ENCODE assay signal across 7 mouse cellular contexts in the genomic region with DNA sequence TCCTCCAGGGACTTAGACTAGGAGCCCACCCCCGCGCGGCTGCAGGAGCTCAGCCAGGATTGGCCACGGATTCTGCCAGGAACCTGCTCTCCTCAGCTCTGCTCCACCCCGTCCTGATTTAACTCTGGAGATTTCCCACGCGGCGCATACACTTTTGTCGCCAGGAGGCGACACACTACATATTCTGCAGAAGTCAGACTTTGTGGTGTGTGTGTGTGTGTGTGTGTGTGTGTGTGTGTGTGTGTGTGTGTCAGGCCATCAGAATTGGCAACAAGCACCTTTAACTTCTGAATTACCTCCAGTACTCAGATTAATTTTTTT. TPM values are rescaled to one million over a fixed set of nuclear protein-coding genes. Genes with fewer than 3 reads are reported as not detected.
A peak's percentile ranks its signal among the peaks of the same experiment; 100 is the strongest.
DNase-seq lines count a peak whose midpoint lies in the region; ATAC-seq lines count a peak whose summit lies in the region.

No protein-coding gene starts in this region.

- peak overlapping the region; percentile 40; the same call in 1 of the 2 replicates for H3K4me2 ChIP-seq in intestine, embryonic 16.5 days (ENCODE audit: low read depth, low read length)
- peak overlapping the region; percentile 5; the same call in 1 of the 2 replicates for H3K4me2 ChIP-seq in midbrain, embryonic 11.5 days

- under 1% methylated on average over 10 of the region's 10 CpGs for WGBS in intestine, embryonic 16.5 days
- 3% methylated on average over 10 of the region's 10 CpGs for WGBS in midbrain, embryonic 11.5 days

- peak overlapping the region; percentile 18; the same call in 1 of the 2 replicates for H3K4me3 ChIP-seq in intestine, embryonic 16.5 days (ENCODE audit: low read length)
- no peak overlapping the region for H3K4me3 ChIP-seq in midbrain, embryonic 11.5 days (ENCODE audit: low read depth, low read length)

- H3K9me3 ChIP-seq in intestine, embryonic 16.5 days (ENCODE audit: control insufficient read depth, low read length) = no peaks in the 10 kb centered on the region
- H3K9me3 ChIP-seq in midbrain, embryonic 11.5 days (ENCODE audit: control insufficient read depth, low read length) = no peaks in the 10 kb centered on the region

- H3K27ac ChIP-seq in intestine, embryonic 16.5 days (ENCODE audit: low read length) = 0 out of 2 replicates have a peak overlapping the region, but pooled peaks have one; percentile 14
- H3K27ac ChIP-seq in midbrain, embryonic 11.5 days (ENCODE audit: low read depth, low read length) = no peak overlapping the region

- peak; percentile 67 for ATAC-seq in intestine, embryonic 16.5 days
- ATAC-seq in midbrain, embryonic 11.5 days (ENCODE audit: low FRiP score) = peak; percentile 72

- peaks cover 7% of the 10 kb centered on the region for H3K4me1 ChIP-seq in intestine, embryonic 16.5 days (ENCODE audit: control insufficient read depth, insufficient read depth, low read length)
- H3K4me1 ChIP-seq in midbrain, embryonic 11.5 days (ENCODE audit: control insufficient read depth, insufficient read depth, low read length) = peaks cover 9% of the 10 kb centered on the region; the same call in 1 of the 2 replicates

- intact Hi-C loops in gastrocnemius, postnatal 36 days (cut with DNase I) = loop anchor here (5.0 kb wide), 1 partner anchor 69 kb away; the partner anchor contains the start of gene Gm5134
- intact Hi-C loops in left cerebral cortex, postnatal 36 days (cut with DNase I) = loop anchor here (1.0 kb wide), 1 partner anchor 68 kb away; no protein-coding TSS in a partner anchor

- H3K9ac ChIP-seq in intestine, embryonic 16.5 days (ENCODE audit: low read depth, low read length) = 0 out of 2 replicates have a peak overlapping the region, but pooled peaks have one; percentile 37
- H3K9ac ChIP-seq in midbrain, embryonic 11.5 days (ENCODE audit: low read length) = no peak overlapping the region

- H3K27me3 ChIP-seq in intestine, embryonic 16.5 days (replicated peaks; ENCODE audit: control insufficient read depth, insufficient read depth, low read length) = no peaks in the 10 kb centered on the region
- no peaks in the 10 kb centered on the region for H3K27me3 ChIP-seq in midbrain, embryonic 11.5 days (ENCODE audit: control insufficient read depth, insufficient read depth, low read length)

- DNase-seq in adrenal gland, adult 18-20 months (ENCODE audit: low spot score in 2 of 2) = peak; percentile 43 to 66
- DNase-seq in embryo, embryonic 11.5 days (ENCODE audit: low read depth, low spot score) = peak; percentile 58
- peak; percentile 57 to 66 for DNase-seq in gastrocnemius, postnatal 36 days
- DNase-seq in left cerebral cortex, postnatal 36 days (ENCODE audit: low spot score in 2 of 2) = peak; percentile 79
- DNase-seq in midbrain, embryonic 11.5 days (ENCODE audit: low spot score, missing footprints) = peak; percentile 91
- peak; percentile 69 for DNase-seq in skeletal muscle tissue, adult 2 months (ENCODE audit: low read depth, low spot score)

- H3K36me3 ChIP-seq in intestine, embryonic 16.5 days (ENCODE audit: control insufficient read depth, insufficient read depth, low read length) = no peaks in the 10 kb centered on the region
- no peaks in the 10 kb centered on the region for H3K36me3 ChIP-seq in midbrain, embryonic 11.5 days (ENCODE audit: control insufficient read depth, insufficient read depth, low read length)

RNA-seq across cellular contexts. Expression of gene Derl3, which starts 10.0 kb away (rescaled TPM):
- total RNA-seq in adrenal gland, adult 18-20 months (2021) = 1 to 10 TPM; 1.4 to 2.3 TPM
- total RNA-seq in gastrocnemius, postnatal 36 days (2021) = not detected
- 6.8 and 9.7 TPM in 2 replicates for polyA plus RNA-seq in intestine, embryonic 16.5 days (2015; fragmentation: Nextera tagmentation; extraction: Ambion mirVana)
- total RNA-seq in left cerebral cortex, postnatal 36 days (2021) = 1 to 10 TPM; 3.3 to 3.8 TPM
- polyA plus RNA-seq in midbrain, embryonic 11.5 days (2014; fragmentation: Nextera tagmentation; extraction: Ambion mirVana) = 0.62 and 1.6 TPM in 2 replicates

RNA-seq across cellular contexts. Expression of gene Mif, which starts 23.2 kb away (rescaled TPM):
- total RNA-seq in adrenal gland, adult 18-20 months (2021) = 100 to 1,000 TPM; 221 to 268 TPM
- 100 to 1,000 TPM; 135 to 144 TPM for total RNA-seq in gastrocnemius, postnatal 36 days (2021)
- polyA plus RNA-seq in intestine, embryonic 16.5 days (2015; fragmentation: Nextera tagmentation; extraction: Ambion mirVana) = 1,982 and 2,201 TPM in 2 replicates
- 100 to 1,000 TPM; 506 to 546 TPM for total RNA-seq in left cerebral cortex, postnatal 36 days (2021)
- 1,631 and 1,834 TPM in 2 replicates for polyA plus RNA-seq in midbrain, embryonic 11.5 days (2014; fragmentation: Nextera tagmentation; extraction: Ambion mirVana)

RNA-seq across cellular contexts. Expression of gene Smarcb1, which starts 38.2 kb away (rescaled TPM):
- 10 to 100 TPM; 64.4 to 70.6 TPM for total RNA-seq in adrenal gland, adult 18-20 months (2021)
- 10 to 100 TPM; 10.8 to 12.2 TPM for total RNA-seq in gastrocnemius, postnatal 36 days (2021)
- polyA plus RNA-seq in intestine, embryonic 16.5 days (2015; fragmentation: Nextera tagmentation; extraction: Ambion mirVana) = 149 and 171 TPM in 2 replicates
- 10 to 100 TPM; 80.0 to 82.4 TPM for total RNA-seq in left cerebral cortex, postnatal 36 days (2021)
- polyA plus RNA-seq in midbrain, embryonic 11.5 days (2014; fragmentation: Nextera tagmentation; extraction: Ambion mirVana) = 268 and 274 TPM in 2 replicates

RNA-seq across cellular contexts. Expression of gene Gstt2, which starts 46.0 kb away (rescaled TPM):
- total RNA-seq in adrenal gland, adult 18-20 months (2021) = 10 to 100 TPM; 25.5 to 31.1 TPM
- total RNA-seq in gastrocnemius, postnatal 36 days (2021) = 1 to 10 TPM; 3.6 to 4.7 TPM
- polyA plus RNA-seq in intestine, embryonic 16.5 days (2015; fragmentation: Nextera tagmentation; extraction: Ambion mirVana) = 78.3 and 83.7 TPM in 2 replicates
- 1 to 10 TPM; 4.8 to 5.0 TPM for total RNA-seq in left cerebral cortex, postnatal 36 days (2021)
- 6.3 and 8.4 TPM in 2 replicates for polyA plus RNA-seq in midbrain, embryonic 11.5 days (2014; fragmentation: Nextera tagmentation; extraction: Ambion mirVana)

RNA-seq across cellular contexts. Expression of gene Chchd10, which starts 49.7 kb away (rescaled TPM):
- 1,000 to 10,000 TPM in 1 of 2 experiments, 100 to 1,000 TPM in 1; 918 to 1,521 TPM for total RNA-seq in adrenal gland, adult 18-20 months (2021)
- total RNA-seq in gastrocnemius, postnatal 36 days (2021) = 1,000 to 10,000 TPM; 1,320 to 1,585 TPM
- 252 and 271 TPM in 2 replicates for polyA plus RNA-seq in intestine, embryonic 16.5 days (2015; fragmentation: Nextera tagmentation; extraction: Ambion mirVana)
- total RNA-seq in left cerebral cortex, postnatal 36 days (2021) = 100 to 1,000 TPM; 373 to 446 TPM
- 5.5 and 6.4 TPM in 2 replicates for polyA plus RNA-seq in midbrain, embryonic 11.5 days (2014; fragmentation: Nextera tagmentation; extraction: Ambion mirVana)

Comparison
In these comparisons a context has a peak if more than half of its experiments do, and no peak if none do; other contexts are left out.
1. RNA of gene Smarcb1, which starts 38.2 kb away (total RNA-seq): 80.0 to 82.4 TPM in left cerebral cortex, postnatal 36 days and 64.4 to 70.6 TPM in adrenal gland, adult 18-20 months; 10.8 to 12.2 TPM in gastrocnemius, postnatal 36 days; every median in the first group is over 4 times any median in the second.
2. Peak in every context shown above with its lines, with median percentiles within 50 percentile points of each other: DNase-seq.